Mouse (Mus musculus): ENCODE results near the gene Gm37240. TPM values are rescaled to one million over a fixed set of nuclear protein-coding genes. Genes with fewer than 3 reads are reported as not detected.
"Not testable (repeated sequence)": the region's sequence is repeated elsewhere in the genome, so short reads cannot be mapped to it uniquely, and the experiment has no call there.

The Gm37240 gene
- polyA plus RNA-seq, 1 experiment: 1.9 TPM

GRCm38 (mm10) chr3:84654900-84655784, 1232.2 kb downstream of the Gm37240 start:
- H3K27ac ChIP-seq (ENCODE audit: insufficient read depth, low read length): no peak overlapping the region
- no peak for TF ChIP-seq POLR2A (IDR thresholded peaks at IDR 0.05; ENCODE audit: low read depth, low read length)
- TF ChIP-seq CTCF (IDR thresholded peaks at IDR 0.05; ENCODE audit: borderline replicate concordance, insufficient read depth, low read length): no peak
- peaks cover 3% of the 10 kb centered on the region; the same call in 1 of the 2 replicates for H3K4me1 ChIP-seq (ENCODE audit: control insufficient read depth, insufficient read depth, low read length)
- H3K4me3 ChIP-seq (ENCODE audit: insufficient read depth, low read length): no peak overlapping the region

- no peak overlapping the region for H3K4me3 ChIP-seq (ENCODE audit: insufficient read depth, low read length)
- peaks cover 3% of the 10 kb centered on the region; the same call in 1 of the 2 replicates for H3K4me1 ChIP-seq (ENCODE audit: control insufficient read depth, insufficient read depth, low read length)
- no peak overlapping the region for H3K27ac ChIP-seq (ENCODE audit: insufficient read depth, low read length)
- TF ChIP-seq POLR2A (IDR thresholded peaks at IDR 0.05; ENCODE audit: low read depth, low read length): no peak
- no peak for TF ChIP-seq CTCF (IDR thresholded peaks at IDR 0.05; ENCODE audit: borderline replicate concordance, insufficient read depth, low read length)
These were observed 1233.0 kb downstream of the Gm37240 start for GRCm38 (mm10) chr3:84654246-84654826.

GRCm38 (mm10) chr3:84653557-84654245, 1233.6 kb downstream of the Gm37240 start:
- peaks cover 3% of the 10 kb centered on the region; the same call in 1 of the 2 replicates for H3K4me1 ChIP-seq (ENCODE audit: control insufficient read depth, insufficient read depth, low read length)
- no peak overlapping the region for H3K4me3 ChIP-seq (ENCODE audit: insufficient read depth, low read length)
- TF ChIP-seq CTCF (IDR thresholded peaks at IDR 0.05; ENCODE audit: borderline replicate concordance, insufficient read depth, low read length) (no peak), POLR2A (IDR thresholded peaks at IDR 0.05; ENCODE audit: low read depth, low read length) (no peak)
- no peak overlapping the region for H3K27ac ChIP-seq (ENCODE audit: insufficient read depth, low read length)

- TF ChIP-seq CTCF (IDR thresholded peaks at IDR 0.05; ENCODE audit: borderline replicate concordance, insufficient read depth, low read length) (no peak), POLR2A (IDR thresholded peaks at IDR 0.05; ENCODE audit: low read depth, low read length) (no peak)
- H3K27ac ChIP-seq (ENCODE audit: insufficient read depth, low read length): no peak overlapping the region
- no peak overlapping the region for H3K4me3 ChIP-seq (ENCODE audit: insufficient read depth, low read length)
- H3K4me1 ChIP-seq (ENCODE audit: control insufficient read depth, insufficient read depth, low read length): peaks cover 3% of the 10 kb centered on the region; the same call in 1 of the 2 replicates
These were observed 1234.4 kb downstream of the Gm37240 start for GRCm38 (mm10) chr3:84652643-84653556.

DNA sequence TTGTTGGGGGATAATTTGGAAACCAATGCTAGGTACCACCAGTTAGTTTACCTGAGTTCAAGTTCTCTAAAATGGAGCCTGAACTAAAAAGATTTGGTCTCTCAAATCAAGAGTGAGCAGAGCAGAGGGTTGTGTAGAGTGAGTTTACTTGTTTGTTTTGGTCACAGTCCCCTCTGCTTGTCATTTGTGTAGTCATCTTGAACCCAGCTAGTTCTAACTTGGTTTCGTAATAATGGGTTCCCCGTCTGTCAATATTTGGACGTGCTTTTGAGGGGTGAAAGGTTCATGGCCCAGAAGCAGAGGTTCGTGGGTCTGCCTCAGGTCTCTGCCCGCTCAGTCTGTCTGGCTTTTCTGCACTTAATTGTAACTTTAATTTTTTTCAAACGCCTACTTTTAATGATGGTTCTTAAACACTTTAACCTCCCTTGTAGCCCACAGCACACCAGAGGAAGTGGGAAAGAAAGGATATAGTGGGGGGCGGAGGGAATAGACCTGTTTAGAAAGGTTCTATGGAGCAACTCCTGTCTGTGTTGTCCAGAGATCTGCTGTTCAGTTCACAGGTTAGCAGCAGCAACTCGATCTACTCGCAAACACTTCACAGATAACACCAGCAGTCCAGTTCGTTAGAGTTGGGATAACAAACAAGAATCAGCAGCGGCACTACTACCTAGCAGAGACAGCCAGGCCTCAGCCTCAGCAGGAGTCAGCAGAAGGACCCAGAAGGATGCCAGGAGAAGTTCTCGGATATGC, 1237.6 kb downstream of the Gm37240 start:
- Histone ChIP-seq H3K27ac (ENCODE audit: insufficient read depth, low read length) (no peak overlapping the region), H3K4me1 (ENCODE audit: control insufficient read depth, insufficient read depth, low read length) (peaks cover 3% of the 10 kb centered on the region; the same call in 1 of the 2 replicates), H3K4me3 (ENCODE audit: insufficient read depth, low read length) (no peak overlapping the region)
- TF ChIP-seq CTCF (IDR thresholded peaks at IDR 0.05; ENCODE audit: borderline replicate concordance, insufficient read depth, low read length) (no peak), POLR2A (IDR thresholded peaks at IDR 0.05; ENCODE audit: low read depth, low read length) (no peak)

DNA sequence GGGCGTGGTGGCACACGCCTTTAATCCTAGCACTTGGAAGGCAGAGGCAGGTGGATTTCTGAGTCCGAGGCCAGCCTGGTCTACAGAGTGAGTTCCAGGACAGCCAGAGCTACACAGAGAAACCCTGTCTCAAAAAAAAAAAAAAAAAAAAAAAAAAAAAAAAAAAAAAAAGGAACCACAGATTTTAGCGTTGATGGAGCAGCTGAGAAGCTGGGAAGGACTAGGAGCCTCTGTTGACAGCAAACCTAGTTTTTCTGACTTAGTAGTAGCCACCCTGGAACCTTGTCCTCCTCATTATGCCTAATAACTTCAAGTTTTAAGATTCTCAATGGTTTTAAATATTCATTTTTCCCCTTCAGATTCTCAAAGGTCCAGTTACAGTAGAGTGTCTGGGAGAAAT, 1239.2 kb downstream of the Gm37240 start:
- not testable (repeated sequence) for H3K4me3 ChIP-seq (ENCODE audit: insufficient read depth, low read length); H3K4me1 ChIP-seq (ENCODE audit: control insufficient read depth, insufficient read depth, low read length); H3K27ac ChIP-seq (ENCODE audit: insufficient read depth, low read length)

GRCm38 (mm10) chr3:84647616-84648015, 1239.7 kb downstream of the Gm37240 start:
- Histone ChIP-seq H3K27ac (ENCODE audit: insufficient read depth, low read length) (no peak overlapping the region), H3K4me1 (ENCODE audit: control insufficient read depth, insufficient read depth, low read length) (peaks cover 3% of the 10 kb centered on the region; the same call in 1 of the 2 replicates), H3K4me3 (ENCODE audit: insufficient read depth, low read length) (no peak overlapping the region)
- TF ChIP-seq POLR2A (IDR thresholded peaks at IDR 0.05; ENCODE audit: low read depth, low read length) (no peak), CTCF (IDR thresholded peaks at IDR 0.05; ENCODE audit: borderline replicate concordance, insufficient read depth, low read length) (no peak)

- TF ChIP-seq CTCF (IDR thresholded peaks at IDR 0.05; ENCODE audit: borderline replicate concordance, insufficient read depth, low read length) (no peak), POLR2A (IDR thresholded peaks at IDR 0.05; ENCODE audit: low read depth, low read length) (no peak)
- Histone ChIP-seq H3K4me1 (ENCODE audit: control insufficient read depth, insufficient read depth, low read length) (no peaks in the 10 kb centered on the region), H3K27ac (ENCODE audit: insufficient read depth, low read length) (no peak overlapping the region), H3K4me3 (ENCODE audit: insufficient read depth, low read length) (no peak overlapping the region)
These were observed 1240.9 kb downstream of the Gm37240 start for GRCm38 (mm10) chr3:84646331-84646845.
